Mouse (Mus musculus) B cell, adult 2 months (primary cell): Measurements from ENCODE around the gene Syk.

ENCODE experiments used
- DNase-seq, 2 experiments: peaks; one replicate each; pipeline ENCODE4 v3.0.0; 2022

The Syk gene

GRCm38 (mm10) chr13:52652253-52652628 lies 69.3 kb downstream of the Syk start:
- no peak for DNase-seq

- no peak for DNase-seq
These were observed 71.3 kb downstream of the Syk start for GRCm38 (mm10) chr13:52654081-52654829.

GRCm38 (mm10) chr13:52654830-52655308 lies 71.9 kb downstream of the Syk start:
- DNase-seq = no peak

GRCm38 (mm10) chr13:52657966-52658365 lies 75.0 kb downstream of the Syk start:
- DNase-seq = no peak

GRCm38 (mm10) chr13:52658477-52658876 lies 75.5 kb downstream of the Syk start:
- peak; percentile 79 to 80 for DNase-seq

GRCm38 (mm10) chr13:52659171-52659665 lies 76.2 kb downstream of the Syk start:
- DNase-seq = no peak

GRCm38 (mm10) chr13:52669889-52670288 lies 86.9 kb downstream of the Syk start:
- DNase-seq = peak; percentile 54 to 55

- no peak for DNase-seq
These were observed 90.3 kb downstream of the Syk start for GRCm38 (mm10) chr13:52673272-52673671.

- DNase-seq = no peak
These were observed 90.9 kb downstream of the Syk start for GRCm38 (mm10) chr13:52673856-52674255.

GRCm38 (mm10) chr13:52674839-52675238 lies 91.9 kb downstream of the Syk start:
- no peak for DNase-seq

GRCm38 (mm10) chr13:52675526-52676294 lies 92.7 kb downstream of the Syk start:
- no peak for DNase-seq

GRCm38 (mm10) chr13:52676671-52677445 lies 93.9 kb downstream of the Syk start:
- DNase-seq = no peak

GRCm38 (mm10) chr13:52679906-52680305 lies 96.9 kb downstream of the Syk start:
- no peak for DNase-seq

GRCm38 (mm10) chr13:52682107-52682506 lies 99.1 kb downstream of the Syk start:
- DNase-seq = no peak

- no peak for DNase-seq
These were observed 107.5 kb downstream of the Syk start for GRCm38 (mm10) chr13:52690425-52690824.

- DNase-seq = no peak
These were observed 109.3 kb downstream of the Syk start for GRCm38 (mm10) chr13:52692311-52692710.

GRCm38 (mm10) chr13:52694857-52695256 lies 111.9 kb downstream of the Syk start:
- DNase-seq = no peak
